Mouse (Mus musculus) olfactory bulb, adult 2 months (tissue): ENCODE measurements around the gene Alg9.

Source experiments
- CTCF ChIP-seq: fragments of 200-500 bp; IDR thresholded peaks from 2 replicates; pipeline ENCODE4 v1.5.1; 2012; ENCODE audit warnings: low read depth, mild to moderate bottlenecking, low read length, moderate library complexity; ENCODE audit not compliant: insufficient read depth
- POLR2A ChIP-seq: fragments of 200-500 bp; IDR thresholded peaks from 2 replicates; pipeline ENCODE4 v1.6.1; 2012; ENCODE audit warnings: mild to moderate bottlenecking, low read depth, low read length, moderate library complexity; ENCODE audit not compliant: insufficient read depth

DNA sequence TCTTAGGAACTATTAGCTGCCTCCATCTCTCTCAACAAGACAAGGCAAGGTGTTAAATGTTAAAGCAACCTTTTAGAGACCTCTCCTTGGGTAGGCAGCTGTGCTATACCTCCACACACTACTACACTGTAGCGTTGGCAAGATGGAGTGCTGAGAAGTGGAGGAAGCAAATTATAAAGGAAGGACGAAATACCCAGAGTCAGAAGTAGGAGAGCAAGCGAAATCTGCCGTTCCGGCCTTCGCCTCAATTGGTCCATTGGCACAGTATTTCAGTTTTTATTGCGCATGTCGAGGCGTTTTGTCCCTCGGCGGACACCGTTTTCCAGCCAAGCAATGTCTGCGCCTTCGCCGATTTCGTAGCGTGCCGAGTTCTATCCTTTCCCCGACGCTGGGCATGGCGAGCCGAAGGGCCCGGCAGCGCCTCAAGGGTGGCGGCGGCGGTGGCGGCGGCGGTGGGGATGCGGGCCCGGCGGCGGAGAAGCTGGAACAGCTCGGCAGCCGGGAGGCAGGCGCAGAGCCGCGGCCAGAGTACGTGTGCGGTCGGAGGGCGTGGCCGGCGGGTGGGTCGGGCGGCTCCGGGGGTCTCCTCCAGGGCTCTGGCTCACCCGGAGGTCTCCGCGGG is at the start of gene Alg9, which contains the start of gene 1110032A03Rik:
- TF ChIP-seq CTCF (no peak), POLR2A (no peak)
